Mouse (Mus musculus) liver, adult (tissue): ENCODE results near the gene Dpep3.

Source experiments
- GATA4 ChIP-seq: IDR thresholded peaks from 2 replicates; pipeline ENCODE4 v1.6.1; 2014; ENCODE audit warnings: mild to moderate bottlenecking, low read length; ENCODE audit not compliant: insufficient replicate concordance

Dpep3 gene

DNA sequence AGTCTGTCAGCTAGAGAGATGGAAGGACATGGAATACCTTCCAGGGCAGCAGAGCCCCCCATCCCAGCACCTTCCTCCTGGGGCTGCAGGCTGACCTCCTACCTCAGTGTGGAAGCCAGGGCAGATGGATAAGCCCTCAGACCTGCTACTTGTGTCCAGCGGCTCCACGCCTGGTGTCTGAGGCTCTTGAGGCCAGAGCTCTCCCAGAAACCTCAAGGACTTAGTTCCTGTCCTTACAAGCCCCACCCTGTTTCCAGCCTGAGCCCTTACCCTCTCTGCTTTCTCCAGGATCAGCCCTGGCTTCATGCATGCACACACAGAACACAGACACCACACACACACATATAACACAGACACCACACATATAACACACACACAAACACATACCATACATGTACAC is 12.3 kb upstream of the Dpep3 start:
- TF ChIP-seq GATA4, result no peak

DNA sequence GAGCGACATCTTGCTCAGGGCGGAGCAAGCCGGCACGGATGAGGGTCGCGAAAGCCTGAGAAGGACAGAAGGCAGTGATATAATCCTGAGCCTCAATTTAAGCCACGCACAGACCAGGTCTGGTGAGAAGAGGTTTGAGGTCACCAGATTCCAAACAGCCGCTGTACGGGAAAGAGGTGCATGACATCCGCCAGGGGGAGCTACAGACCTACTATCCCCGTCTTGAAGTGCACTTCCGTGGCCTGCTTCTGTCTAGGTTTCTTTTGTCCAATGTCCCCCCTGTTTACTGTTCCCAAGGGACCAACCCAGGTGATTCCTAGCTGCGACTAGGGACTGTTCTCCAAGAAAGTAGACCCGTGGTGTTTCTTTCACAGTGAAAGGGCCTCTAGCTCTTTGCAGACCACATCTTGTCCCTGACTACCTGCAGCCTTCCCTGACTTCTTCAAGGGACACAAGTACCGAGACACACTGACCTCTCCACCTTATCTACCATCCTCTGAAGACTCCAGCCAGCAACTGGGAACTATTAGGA is 11.7 kb upstream of the Dpep3 start, which contains the start of gene Dus2:
Dus2 (plus strand) TSS at position 482 of the 532 bp plus-strand sequence.
- TF ChIP-seq GATA4, result no peak

DNA sequence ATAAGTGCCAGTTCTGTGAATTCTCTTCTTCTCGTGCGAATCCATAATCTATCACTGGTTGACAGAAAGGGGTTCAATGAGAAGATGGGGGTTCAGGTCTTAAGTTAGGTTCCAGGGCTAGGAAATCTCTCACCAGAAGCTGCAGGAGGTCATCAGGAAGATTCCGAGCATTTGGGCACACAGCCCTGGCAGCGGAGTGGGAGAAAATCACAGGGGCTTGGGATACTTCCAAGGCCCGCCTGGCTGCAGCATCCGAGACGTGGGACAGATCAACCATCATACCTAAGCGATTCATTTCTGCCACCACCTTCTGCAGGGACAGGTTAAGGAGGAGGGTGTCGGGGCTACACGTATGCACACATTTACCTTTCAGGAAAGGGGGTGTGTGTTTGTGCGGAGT is 9.3 kb upstream of the Dpep3 start:
- TF ChIP-seq GATA4, result no peak

DNA sequence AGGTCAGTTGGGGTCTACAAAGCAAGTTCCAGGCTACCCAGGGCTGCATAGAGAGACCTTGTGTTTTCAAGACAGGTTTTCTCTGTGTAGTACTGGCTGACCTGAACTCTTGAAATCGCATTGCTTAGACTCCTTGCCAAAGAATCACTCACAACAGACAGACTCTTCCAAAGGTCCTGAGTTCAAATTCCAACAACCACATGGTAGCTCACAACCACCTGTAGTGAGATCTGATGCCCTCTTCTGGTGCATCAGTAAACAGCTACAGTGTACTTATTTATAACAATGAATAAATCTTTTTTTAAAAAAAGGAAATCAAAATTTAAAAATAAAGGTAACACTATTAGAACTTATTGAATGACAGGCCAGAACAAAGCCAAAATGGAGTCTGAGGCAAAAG is 1.9 kb upstream of the Dpep3 start:
- TF ChIP-seq GATA4, result no peak

DNA sequence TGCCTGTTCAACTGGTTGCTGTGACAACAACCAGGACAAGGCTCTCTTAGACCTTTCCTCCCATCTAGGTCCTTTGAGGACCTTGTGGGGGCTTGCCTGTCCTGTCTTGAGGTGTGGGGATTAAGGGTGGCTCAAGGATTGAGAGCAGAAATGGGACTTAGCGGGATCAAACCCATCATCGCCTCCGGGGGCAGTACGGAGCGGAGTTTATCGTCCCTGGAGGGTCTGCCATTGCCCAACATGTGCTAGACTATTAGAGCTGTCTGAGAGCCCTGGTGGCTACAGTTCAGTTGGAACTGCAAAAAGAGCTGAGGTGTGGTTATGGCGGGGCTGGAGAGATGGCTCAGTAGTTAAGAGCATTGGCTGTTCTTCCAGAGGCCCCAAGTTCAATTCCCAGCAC is 3.9 kb downstream of the Dpep3 start:
- no peak for TF ChIP-seq GATA4

DNA sequence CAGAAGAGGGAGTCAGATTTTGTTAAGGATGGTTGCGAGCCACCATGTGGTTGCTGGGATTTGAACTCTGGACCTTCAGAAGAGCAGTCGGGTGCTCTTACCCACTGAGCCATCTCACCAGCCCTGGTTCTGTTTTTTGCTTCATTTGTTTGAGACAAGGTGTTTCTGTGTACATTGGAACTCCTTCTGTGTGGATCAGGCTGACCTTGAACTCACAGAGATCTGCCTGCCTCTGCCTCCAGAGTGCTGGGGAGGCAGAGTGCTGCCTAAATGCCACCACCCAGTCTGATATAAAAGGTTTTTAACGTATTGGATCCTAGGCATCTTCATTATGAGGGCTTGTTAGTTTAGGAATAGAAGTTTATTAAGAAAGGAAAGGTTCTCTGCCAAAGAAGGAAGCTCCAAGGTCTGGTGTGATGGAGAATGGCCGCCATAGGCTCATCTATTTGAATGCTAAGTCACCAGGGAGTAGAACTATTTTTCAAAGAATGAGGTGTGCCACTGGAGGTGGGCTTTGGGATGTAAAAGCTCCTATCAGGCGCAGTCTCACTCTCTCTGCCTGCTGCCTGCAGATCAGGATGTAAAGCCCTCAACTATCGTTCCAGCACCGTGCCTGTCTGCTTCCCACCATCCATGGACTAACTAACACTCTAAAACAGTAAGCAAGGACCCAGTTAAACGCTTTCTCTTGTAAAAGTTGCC is 8.1 kb downstream of the Dpep3 start:
- TF ChIP-seq GATA4, result no peak

DNA sequence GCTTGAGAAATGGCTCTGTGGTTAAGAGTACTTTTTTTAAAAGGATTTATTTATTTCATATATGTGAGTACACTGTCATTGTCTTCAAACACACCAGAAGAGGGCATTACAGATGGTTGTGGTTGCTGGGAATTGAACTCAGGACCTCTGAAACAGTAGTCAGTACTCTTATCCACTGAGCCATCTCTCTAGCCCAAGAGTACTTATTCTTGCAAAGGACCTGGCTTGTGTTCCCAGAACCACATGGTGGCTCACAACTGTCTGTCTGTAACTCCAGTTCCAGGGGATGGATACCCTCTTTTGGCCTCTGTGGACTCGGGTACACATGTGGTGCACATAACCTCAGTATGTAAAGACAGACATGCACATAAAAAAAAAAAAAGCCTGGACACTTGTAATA is 9.9 kb downstream of the Dpep3 start:
- TF ChIP-seq GATA4, result no peak

DNA sequence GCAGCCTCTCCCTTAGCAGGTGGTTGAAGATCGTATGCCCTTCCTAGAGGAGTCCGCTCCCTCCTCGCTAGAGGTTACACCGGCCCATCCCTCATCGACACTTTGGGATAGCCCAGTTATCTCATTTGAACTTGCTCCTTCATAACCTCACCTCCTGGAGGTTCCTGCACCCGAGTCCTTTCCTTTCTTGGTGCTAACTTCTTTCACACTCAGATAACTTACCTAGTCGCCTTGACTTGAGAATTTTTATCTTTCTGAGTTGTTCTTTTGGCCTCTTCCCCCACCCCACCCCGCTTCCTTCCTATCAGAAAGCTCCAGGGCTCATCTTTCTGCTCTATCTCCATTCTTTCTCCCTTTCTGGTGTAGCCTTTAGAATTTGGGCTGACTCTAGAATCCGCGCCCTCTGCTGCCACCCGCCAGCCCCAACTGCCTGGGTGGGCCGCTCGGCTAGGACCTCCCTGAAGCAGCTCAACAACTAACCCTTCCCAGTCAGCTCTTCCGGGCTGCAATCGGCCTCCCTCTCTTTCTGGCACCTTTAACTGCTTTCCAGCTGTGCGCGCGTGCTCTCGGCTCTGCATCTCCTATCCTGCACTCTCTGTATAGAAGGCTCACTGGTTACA is 12.4 kb downstream of the Dpep3 start:
- TF ChIP-seq GATA4, result no peak

DNA sequence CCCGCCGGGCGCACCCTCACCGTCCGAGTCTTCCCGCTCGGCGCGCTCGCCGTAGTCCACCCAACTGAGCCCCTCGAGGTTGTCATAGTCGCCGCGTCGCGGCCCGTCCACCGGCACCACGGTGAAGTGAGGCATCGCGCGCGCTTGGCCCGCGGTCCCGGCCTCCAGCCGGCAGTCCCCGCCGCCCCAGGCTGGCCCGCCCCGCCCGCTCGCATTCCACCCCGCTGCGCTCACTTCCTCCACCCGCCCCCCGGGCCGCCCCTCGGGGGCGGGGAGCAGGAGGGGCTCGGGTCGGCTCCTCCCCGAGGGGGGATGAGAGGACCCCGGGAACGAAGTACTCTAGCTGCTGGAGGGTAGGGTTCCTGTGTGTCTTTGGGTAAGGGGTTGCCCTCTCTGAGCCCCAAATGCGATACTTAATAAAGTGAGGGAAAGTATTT is 13.3 kb downstream of the Dpep3 start, which contains the start of gene Slc12a4:
Slc12a4 (minus strand) TSS at position 193 of the 437 bp plus-strand sequence.
- no peak; the same call in 1 of the 2 replicates for TF ChIP-seq GATA4

DNA sequence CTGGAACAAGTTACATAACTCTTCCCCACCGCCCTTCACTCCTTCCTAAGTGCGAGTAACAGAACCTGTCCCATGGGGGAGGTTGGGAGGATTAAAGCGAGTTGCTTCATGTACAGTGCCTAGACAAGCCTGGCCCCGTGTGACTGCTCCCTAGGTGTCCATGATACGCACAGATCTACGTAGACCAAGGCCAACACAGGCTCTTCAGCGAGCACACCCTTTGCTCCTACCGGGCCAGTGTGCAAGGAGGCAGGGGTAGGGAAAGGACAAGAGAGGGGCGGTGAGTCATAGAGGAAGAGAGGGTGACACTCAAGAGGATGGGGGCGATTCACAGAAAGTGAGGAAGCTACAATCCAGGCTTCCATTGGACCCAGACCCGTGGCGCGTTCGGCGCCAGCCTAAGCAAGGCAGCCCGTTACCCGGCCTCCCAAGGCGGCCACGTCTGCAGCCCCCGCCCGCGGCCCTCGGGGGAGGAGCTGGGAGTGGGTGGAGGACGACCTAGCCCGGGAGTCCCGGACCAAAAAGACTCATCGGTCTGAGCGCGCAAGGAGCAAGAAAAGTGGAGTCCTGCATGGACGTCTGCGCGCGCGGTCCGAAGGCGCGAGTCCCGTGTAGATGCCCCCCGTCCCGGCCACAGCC is 13.8 kb downstream of the Dpep3 start:
- no peak for TF ChIP-seq GATA4

DNA sequence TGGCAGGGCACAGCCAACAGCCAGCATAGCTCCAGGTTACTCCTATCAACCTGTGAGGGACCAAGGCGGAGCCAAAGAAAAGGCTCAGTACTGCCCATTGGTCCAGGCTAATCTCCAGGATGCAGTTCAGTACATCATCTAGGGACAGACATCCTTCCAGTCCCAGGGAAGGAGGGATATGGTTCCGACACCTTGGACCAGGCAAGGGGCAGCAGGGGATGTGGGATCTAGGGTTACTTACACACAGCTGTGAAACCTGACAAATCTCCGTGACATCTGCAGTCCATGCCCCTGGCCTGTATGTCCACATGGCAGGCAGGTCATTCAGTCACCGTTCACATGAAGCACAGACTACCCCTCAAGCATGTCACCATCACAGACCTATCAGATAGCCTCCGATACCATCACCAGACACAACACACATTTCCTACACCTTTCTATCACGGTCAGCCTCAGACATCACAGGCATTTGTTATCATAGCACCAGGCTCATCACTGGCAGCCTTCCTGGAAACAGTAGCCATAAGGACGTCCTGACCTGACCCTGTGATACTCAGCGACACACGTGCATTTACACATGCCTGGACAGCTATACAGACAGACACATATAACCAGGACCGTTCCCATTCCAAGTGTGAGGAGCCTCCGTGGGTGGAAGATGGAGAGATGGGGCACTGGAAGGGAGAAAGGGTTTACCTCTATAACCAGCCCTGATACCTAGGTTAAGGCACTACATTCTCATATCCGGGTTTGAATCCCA is 14.5 kb downstream of the Dpep3 start:
- peak; percentile 43; the same call in 1 of the 2 replicates for TF ChIP-seq GATA4

DNA sequence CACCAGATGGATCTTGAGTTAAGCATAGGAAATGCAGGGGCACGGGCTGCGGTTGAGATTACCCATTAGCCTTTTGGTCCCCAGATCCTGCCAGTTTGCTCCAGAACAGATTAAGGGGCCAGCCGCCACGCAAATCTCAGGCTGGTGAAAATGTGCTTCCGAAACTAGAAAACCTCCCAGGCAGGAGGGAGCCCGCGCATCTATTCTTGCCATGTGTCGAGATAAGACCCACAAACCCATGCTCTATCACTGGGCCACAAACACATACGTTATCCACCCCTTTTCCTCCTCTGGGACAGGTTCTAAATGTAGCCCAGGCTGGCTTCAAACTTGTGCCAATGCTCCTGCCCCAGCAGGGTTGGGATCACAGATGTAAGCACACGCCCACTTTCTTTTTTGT is 17.7 kb downstream of the Dpep3 start:
- TF ChIP-seq GATA4, result no peak

DNA sequence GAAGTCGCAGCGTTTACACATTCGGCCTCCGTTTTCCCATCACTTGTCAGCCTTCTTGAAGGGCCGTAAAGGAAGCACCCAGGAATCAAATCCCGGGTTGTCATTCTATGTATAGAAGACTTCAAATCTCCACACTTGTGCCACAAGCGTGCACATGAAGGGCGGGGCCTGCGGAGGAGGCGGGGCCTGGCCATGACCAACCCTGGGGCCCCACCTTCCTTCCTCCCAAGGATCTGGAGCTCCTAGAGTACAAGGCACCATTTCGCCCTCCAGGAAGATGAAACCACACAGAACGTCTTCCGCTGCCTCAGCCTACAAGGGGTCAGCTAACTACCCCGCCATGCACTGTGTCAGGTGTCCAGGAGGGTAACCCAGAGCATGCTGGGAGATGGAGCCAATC is 18.1 kb downstream of the Dpep3 start:
- TF ChIP-seq GATA4, result no peak

DNA sequence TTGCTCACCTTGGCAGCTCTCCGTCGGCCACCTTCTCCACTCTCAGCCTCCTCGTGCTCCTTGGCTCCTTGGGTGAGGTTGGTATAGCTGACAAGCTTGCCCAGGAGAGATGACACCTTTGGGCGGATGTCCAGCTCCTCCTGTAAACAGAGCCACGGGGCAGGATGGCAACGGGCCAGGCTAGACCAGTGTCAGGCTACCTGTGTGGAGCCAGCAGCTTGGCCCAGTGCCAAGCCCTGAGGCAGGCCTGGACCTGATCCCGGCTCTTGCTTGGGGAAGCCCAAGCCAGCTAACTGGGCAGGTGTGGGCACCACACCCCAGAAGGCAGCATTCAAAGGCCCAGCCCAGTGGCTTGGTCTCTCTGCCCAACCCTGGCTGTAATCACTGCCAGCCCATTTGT is 19.9 kb downstream of the Dpep3 start:
- no peak for TF ChIP-seq GATA4

DNA sequence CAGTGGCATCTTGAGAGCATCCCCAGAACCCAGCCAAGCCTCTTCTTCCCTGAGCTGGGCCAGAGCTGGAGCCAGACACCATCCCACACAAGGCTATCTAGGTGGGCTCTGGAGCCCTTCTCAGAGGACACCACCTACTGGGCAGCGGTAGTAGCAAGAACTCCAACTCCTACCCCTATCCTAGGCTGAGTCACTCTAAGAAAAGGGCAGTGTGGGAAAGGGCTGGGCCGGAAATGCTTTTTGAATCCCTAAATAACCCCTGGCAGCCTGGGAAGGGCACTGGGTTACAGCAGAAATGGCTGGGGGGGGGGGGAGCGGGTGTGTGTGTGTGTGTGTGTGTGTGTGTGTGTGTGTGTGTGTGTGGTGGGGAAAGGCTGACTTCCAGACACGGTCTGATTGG is 21.4 kb downstream of the Dpep3 start:
- TF ChIP-seq GATA4, result no peak

DNA sequence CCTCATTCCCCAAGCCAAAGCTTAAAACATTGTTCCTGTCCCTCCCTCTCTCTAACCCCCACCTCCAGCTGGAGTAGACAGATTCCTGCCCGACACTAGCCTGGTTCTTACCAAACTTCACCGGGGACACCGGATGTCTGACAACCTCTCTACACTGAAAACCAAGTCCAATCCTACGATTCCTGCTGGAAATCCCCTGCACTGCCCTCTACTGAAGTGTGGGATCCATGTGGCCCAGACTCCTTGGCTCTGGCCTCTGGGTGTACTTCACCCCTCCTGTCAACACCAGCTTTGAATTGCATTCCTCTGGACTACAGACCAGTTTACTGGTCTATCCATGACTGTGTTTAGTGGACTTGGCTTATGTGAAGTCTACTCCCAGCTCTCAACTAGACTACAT is 22.7 kb downstream of the Dpep3 start:
- TF ChIP-seq GATA4, result no peak
